Mouse (Mus musculus) cerebellum, adult 9-10 months (tissue): Measurements from ENCODE around the gene Pm20d1.
A peak's percentile ranks its signal among the peaks of the same experiment; 100 is the strongest.
"Not testable (repeated sequence)": the region's sequence is repeated elsewhere in the genome, so short reads cannot be mapped to it uniquely, and the experiment has no call there.

Experiments
- DNase-seq: peaks from one replicate; pipeline ENCODE4 v3.0.0; 2022

Pm20d1 gene

DNA sequence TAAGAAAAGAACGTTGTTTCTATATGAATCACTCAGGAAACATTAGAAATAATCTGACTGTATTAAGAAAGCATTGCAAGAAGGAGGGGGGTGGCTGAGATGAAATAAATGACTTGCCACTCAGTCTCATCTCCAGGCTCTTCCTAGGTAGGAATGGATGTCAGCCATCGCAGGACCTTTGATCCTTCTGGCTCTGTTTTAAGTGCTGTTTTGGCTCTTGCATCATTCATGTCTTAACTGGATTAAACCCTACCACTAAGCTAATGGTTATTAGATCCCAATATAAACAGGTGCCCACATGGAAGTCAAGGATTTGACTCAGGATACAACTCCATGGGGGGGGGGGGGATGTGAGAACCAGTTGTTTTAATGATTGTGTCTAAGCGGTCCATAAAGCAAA lies 2.0 kb upstream of the Pm20d1 start:
- no peak for DNase-seq

DNA sequence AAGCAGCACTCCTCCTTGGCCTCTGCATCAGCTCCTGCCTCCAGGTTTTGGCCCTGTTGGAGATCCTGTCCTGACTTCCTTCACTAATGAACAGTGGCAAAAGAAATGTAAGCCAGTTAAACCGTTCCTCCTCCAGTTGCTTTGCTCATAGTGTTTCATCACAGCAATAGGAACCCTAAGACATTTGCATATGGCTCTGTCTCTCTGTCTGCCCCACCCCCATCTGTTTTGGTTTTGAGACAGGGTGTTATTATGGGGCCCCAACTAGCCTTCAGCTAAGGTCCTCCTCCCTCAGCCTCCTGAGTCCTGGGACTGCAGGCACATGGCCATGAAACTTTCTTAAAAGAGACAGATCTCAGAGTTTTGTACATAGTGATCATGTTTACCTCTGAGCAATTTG lies 2.8 kb downstream of the Pm20d1 start:
- DNase-seq: no peak

DNA sequence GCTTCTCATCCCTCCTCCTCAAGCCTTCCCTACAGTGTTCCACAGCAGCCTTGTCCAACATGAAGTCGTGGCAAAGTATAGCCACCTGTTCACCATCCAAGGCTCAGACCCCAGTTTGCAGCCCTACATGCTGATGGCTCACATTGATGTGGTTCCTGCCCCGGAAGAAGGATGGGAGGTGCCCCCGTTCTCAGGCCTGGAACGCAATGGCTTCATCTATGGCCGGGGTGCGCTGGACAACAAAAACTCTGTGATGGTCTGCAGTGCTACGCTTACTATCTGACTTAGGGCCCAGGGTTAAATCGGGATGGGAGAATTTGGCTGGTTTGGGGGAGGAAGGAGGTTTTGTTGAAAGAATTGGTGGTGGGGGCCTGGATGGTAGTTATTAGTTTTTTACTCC lies 3.9 kb downstream of the Pm20d1 start:
- DNase-seq: no peak

DNA sequence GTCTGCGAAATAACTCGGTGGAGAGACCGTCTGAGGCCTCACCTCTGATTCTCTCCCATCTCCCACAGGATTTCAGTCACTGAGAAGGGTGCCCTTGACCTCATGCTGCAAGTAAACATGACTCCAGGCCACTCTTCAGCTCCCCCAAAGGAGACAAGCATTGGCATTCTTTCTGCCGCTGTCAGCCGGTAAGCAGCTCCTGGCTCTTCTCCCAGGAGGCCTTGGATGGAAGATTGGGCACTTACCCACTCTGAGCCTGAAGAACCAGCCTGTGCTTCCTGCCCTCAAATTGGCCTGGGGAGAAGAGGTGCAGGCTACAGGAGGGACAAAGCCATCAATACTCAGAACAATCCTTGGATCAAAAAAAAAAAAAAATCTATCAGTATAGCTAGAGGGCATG lies 5.5 kb downstream of the Pm20d1 start:
- DNase-seq: no peak

DNA sequence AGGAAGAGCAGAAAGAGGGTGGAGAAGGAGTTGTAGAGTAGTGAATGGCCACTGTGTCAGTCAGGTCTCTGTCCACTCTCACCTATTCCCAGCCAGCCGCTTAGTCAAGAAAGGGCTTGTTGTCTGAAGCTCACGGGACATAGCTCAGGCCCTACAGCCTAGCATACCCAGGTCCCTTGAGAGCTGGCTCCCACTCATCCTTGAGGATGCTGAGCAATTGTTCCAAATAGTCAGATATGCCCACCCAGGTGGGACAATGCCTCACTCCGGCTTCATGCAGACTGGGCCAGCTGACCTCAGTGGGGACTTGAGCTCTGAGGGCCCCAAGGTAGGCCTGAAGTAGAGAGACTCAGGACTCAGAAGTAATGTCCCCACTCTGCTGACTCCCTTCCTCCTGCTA lies 7.0 kb downstream of the Pm20d1 start:
- DNase-seq: no peak

DNA sequence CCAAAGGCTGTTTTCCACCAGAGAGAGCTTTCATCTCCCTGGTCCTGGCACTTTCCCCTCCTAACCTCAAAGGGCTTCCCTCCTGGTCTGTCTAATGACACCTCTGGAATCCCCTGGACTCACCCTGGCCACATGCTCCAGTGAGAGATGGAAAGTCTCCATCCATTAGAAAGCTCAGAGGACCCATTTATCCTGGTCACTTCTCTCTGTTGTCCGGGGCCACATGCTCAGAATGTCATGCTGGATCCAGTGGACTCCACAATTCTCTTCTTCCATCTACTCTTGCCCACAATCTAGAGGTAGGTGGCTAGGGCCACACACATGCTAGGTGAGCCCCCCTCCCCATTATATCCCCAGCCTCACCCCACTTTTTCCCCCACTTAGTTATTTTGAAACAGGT lies 11.8 kb downstream of the Pm20d1 start:
- no peak for DNase-seq

DNA sequence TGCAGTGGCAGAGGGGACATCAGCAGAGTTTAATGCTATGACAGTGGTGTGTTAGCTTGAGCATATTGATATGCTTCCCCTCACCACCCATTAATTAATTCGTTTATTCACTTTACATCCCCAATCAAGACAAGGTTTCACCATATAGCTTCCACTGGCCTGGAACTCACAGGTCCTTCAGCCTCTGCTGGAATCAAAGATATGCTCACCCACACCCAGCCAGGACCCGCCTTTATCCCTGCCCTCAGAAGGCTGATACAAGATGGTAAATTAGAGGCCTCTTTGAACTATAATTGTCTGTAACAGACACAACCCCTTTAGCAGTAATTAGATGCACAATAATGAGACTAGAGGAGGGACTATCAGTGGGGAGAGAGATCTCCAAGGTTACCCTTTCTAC lies 12.5 kb downstream of the Pm20d1 start:
- no peak for DNase-seq

DNA sequence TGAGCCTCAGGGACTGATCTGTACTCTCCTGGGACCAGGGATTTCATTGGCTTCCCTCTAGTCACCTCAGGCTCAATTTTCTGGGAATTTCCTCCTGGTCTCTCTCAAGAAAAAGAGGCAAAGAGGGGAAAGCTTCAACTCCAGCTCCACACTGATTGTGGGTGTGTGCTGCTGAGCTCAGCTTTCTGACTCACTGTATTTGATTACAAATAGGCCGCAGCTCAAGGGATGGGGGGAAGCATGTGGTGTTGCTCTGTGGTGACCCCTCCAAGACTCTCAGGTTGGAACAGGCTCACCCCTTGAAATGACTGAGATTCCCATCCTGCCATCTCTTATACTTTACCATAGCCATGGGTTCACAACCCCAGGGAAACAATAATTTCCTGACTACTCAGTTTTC lies 14.2 kb downstream of the Pm20d1 start:
- no peak for DNase-seq

DNA sequence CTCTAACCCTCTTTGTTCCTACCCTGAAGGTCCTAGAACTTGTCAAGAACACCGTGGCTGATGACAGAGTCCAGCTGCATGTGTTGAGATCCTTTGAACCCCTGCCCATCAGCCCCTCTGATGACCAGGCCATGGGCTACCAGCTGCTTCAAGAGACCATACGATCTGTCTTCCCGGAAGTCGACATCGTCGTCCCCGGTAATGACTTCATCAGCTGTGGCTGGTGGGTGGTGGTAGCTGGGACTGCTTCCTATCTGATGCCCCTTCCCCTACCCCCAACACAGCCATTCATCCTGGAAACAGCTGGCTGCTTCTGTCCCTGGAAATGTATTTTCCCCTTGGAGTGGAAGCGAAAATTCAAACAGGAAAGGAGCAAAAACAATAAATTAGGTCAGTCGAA lies 14.8 kb downstream of the Pm20d1 start:
- DNase-seq: no peak

DNA sequence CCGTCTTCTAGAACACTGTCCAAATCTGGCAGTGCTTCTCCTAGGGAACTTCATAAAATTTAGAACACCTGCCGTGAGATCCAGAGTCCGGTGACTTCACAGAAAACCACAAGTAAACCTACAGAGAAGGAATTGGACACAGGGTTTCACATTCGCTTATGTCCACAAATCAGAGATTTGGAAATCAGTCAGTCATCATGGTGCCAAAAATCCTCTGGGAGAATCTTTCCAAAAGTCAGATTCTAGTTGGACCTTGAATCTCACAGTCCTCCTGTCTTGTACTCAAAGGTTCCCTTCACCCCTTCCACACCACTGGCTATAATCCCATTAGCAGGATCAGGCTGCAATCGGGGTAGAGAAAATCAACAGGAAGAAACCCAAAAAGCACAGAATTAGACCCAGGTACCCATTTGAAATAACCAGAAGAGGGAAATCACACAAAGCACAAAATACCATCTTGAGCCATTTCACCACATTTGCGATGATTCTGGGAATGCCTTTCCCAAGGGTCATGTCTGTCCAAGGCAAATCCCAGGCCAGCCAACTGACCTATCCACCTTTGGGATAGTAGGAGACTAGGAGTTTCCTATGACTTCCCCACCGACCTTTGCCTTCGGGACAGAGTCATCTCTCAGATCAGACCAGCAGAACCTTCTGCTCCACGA lies 15.6 kb downstream of the Pm20d1 start:
- no peak for DNase-seq

DNA sequence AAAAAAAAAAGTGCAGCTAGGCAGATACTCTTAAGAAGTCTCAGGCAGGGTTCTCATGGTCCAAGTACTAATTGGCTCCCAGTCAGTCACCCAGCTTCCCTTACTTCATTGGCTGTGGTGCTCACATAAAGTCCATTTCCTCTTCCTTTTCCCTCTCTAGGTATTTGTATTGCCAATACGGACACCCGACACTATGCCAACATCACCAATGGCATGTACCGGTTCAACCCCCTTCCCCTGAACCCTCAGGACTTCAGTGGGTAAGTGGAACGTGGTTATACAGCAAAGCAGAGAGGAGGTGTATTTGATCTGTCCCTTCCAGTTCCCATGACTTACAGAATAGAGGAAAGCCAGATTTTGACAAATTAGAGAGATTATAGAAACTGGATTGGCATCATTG lies 16.6 kb downstream of the Pm20d1 start:
- no peak for DNase-seq

DNA sequence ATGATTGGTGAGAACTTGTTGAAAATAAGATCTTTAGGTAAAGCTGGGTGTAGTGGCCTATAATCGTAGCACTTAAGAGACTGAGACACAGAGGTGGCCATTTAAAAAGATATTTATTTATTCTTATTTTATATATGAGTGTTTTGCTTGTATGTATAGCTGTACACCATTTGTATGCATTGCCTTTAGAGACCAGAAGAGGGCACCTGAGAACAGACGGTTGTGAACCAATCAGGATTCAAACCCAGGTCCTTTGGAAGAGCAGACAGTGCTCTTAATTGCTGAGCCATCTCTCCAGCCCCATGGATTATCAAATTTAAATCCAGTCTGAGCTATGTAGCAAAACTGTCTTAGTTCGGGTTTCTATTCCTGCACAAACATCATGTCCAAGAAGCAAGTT lies 17.0 kb downstream of the Pm20d1 start:
- no peak for DNase-seq

DNA sequence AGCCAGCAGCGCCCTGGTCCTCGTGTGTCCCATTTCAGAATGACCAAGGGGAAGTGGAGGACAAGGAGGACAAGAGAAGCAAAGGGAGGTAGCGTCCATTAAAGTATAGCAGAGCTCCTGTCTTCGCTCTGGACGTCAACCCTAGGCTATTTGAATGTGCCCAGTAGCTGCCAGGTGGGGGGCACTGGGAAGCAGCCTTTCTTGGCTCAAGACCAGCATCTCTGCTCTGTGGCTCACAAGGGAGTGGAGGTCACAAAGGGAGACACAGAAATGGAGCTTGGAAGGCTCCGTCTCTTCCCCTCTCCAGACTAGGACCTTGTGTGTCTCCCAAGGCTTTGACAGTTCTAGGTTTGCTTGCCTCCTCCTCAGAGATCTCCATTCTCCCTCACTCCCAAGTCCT lies 19.7 kb downstream of the Pm20d1 start:
- DNase-seq: no peak

DNA sequence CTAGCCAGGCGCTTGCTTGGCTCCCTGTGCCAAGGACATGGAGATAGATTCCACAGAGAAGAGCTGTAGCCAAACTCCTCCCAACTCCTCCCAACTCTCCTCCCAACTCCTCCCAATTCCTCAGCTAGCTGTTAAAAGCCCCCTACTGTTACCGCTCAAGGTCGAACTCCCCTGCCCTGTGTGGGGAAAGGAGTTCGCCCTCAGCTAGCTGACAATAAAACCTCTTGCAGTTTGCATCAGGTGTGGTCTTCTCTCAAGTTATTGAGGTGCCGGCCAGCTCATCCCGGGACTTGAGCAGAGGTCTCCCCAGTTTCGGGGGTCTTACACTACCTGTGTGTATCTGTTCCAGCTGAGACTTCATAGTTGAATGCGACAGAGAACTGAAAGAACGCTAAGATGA lies 23.2 kb downstream of the Pm20d1 start:
- not testable (repeated sequence) for DNase-seq

DNA sequence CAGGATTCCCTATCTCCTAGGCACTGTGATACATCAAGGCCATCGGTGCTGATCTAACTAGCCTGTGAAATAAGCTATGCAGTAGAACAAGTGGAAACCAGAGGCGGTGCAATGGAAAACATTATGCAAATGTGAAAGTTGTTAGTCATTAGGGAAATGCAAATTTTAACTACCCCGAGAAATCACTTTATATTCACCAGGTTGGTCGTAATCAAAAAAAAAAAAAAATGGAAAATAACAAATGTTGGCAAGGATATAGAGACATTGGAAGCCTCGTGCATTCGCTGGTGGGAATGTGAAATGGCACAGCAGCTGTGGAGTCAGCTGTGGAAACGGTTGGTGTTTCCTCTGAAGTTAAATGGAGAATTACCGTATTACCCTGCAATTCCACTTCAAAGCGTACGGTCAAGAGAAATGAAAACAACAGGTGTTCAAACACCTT lies 23.7 kb downstream of the Pm20d1 start:
- no peak for DNase-seq

DNA sequence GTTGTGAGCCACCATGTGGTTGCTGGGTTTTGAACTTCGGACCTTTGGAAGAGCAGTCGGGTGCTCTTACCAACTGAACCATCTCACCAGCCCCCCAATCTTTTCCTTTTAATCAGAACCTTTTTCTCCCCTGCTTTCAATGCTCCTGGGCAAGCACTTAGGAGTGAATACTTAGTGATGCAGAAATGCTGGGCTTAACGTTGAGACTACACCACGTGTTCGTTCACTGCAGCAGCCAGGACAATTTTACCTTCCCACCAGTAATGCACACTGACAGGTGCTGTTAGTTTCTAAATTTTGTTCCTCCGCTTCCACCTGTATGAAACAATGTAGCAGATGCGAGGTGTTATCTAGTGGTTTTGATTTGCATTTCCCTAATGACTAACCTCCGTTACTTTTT lies 25.1 kb downstream of the Pm20d1 start:
- DNase-seq: no peak

DNA sequence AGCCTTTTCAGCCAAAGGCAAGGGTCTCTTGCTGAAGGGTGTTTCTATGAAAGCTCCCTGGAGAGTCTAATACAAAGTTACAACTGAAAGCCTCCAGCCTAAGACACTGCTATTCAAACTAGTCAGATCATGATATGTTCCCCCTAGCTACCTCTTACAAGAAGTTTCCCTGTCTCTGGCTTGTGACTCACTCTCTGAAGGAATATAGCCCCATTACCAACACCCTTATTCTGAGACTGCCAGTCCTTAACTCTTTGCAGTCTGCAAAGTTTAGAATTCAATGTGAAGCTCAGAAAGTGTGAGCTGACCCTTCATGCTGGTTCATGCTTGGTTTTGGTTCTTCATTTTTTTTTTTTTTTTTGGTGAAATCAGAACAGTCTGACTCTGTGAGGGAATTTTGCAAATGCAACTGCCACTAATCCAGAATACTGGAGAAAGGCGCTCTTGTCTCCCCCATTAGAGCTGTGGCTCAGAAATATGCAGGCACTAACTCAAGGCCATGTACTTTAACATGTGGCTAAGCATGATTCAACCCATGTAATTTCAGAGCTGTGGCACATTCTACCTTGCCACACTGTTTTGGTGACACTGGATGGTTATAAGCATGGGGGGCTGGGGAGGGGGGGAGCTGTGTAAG lies 25.8 kb downstream of the Pm20d1 start:
- DNase-seq: no peak

DNA sequence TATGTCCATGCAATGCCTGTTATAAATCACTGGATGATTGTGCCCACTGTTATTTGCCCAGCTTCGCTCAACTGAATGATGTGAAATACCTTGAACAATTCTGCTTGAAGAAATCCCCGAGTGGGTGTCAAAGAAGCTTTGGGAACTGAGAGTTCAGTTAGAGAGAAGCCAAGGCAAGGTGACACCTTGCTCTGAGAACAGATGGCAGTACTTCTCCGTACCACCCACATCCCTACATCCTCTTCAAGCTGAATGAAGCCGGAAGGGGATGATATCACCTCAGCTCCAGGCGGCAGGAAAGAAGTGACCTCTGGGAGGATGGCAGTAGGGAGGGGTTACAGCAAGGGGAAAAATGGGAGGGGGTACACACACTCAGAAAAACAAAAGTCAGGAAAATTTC lies 26.4 kb downstream of the Pm20d1 start:
- DNase-seq: no peak

DNA sequence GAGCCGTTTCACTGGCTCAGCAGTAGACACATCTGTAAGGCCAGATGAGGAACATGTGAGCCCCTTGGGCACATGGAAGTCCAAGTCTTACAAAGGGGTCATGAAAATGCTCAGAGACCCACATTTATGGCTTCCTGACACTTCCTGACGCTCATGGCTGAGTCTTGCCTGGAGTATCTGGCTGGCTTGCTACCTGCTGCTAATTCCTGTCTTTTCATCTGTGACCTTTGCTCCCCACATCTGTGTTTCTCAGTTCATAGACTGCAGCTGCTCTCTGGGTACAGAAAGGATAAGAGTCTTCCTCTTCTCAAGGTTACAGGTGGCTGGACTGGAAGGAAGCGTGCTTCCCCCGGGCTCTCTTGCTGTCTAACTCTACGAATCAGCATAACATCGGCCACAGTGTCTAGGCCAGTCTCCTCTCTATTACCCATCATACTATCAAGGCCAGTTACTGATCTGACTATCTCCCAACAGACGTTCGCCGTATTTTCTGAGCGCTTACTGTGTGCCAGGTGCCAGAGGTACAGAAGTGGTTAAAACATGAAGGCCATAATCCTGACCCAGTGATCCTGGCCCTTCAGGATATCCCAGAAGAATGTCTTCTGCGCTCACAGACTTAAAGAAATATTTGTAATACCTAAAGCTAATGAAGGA lies 27.5 kb downstream of the Pm20d1 start:
- no peak for DNase-seq

DNA sequence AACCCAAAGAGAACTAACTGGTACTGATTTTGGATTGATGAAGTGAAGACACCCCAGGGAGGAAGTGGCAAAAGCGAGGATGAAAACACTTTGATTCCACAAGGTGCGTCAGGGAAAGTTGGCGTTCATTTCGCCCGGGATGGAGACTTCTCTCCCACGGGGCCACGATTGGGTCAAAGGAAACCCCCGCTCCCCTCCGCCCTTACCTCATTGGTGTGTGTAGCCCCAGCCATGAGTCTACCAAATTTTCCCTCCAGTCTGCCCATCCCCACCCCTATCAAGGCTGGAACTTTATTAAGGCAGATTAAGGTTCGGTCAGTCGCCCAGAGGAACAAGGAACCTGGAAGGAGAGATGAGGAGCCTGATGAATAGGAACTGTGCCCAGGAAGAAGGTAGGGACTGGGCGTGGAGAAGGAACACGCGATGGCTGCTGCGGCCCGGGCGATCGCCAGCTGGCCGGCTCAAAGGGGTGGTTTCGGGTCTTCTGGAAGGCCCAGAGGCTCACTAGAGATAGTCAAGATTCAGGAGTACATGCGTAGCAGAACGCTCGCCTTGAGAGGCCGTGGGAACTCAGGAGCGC lies 30.1 kb downstream of the Pm20d1 start, which contains the start of gene Slc41a1:
Gene Slc41a1, plus strand, starts transcription at position 287 of the 580 bp plus-strand sequence.
- DNase-seq: no peak

DNA sequence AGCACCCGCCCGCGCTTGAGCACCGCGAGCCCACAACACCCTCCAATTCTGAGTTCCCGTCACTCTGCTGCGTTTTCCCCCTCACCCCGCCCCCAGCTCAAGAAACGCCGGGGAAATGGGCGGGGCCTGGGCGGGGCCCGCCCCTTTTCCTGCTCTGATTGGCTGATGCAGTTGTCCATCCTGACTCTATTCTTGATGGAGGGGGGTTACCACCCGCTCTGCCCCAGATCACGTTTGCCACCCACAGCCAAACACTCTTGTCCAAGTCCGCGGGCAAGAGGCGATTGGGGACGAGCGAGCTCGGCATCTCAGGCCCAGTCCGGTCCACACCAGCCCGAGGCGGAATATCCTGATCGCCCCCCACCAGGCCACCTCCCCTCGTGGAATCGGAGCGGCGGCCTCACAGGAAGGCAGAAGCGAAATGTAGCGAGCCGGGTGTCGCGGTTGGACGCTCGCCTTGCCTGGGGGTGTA lies 30.6 kb downstream of the Pm20d1 start:
- DNase-seq: peak; percentile 98

DNA sequence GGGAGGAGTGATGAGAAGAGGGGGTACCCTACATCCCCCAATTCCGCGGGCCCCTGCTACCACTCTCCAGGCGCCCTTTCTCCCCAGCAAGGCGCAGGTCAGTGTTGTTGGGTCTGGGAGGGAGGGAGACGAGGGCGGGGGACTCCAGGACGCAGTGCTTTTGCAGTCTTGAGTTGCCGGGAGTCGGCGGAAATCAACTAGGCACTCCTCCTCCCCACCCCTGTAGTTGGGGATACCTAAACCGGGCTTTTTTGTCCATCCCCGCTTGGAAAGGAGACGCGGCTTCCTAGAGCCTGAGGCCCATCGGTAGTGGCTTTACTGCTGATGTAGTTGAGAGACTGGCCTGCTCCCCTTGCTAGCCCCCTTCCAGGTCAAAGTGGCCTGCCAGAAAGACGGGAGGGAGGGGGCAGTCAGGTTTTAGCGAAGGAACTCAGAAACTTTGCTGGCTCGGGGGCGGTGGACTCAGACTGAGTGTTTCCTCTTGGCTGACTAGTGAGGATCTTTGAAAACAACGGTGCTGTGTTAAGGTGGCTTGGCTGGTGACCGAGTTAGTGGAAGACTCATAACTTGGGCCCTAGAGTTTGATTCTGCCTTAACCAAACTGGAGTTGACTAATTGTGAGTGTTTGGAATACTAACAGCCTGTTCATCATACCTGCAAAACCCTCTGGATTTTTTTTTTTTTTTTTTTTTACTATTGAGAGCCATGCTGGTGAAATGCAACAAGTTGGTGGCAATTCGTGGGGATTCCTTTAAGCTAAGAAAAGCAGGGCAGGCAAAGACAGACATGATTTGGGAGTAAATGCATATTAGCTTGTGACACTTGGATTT lies 31.3 kb downstream of the Pm20d1 start:
- peak; percentile 65 for DNase-seq

DNA sequence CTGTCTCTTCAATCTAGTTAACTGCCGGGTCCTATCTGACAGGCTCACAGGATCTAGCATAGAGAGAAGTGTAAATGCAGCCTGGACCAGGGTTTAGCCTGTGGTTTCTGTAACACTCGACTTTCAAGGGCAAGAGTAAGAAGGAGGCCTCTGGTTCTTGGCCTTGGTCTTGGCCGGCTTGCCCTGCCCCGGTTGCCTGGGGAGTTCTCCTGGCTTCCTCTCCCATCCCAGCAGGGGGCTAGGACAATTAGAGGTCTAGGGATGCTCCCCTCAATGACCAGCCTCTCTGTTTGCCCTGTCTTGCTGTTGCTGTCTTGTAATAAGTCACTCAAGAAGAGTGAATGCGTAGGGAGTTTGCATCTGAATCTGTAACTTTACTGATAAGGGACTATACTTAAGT lies 32.1 kb downstream of the Pm20d1 start:
- DNase-seq: peak; percentile 59
